Mouse (Mus musculus) regulatory T cell (primary cell): ENCODE measurements around the gene Mymk.

ENCODE experiments used
- in situ Hi-C: fragments of 300-600 bp; cut with MboI, MseI; formaldehyde crosslinking; loops from one replicate; pipeline ENCODE4 v1.15.1; 2025; ENCODE audit warnings: high pct_unique_total_duplicates

Mymk gene

GRCm38 (mm10) chr2:27079152-27079584 lies 7.2 kb upstream of the Mymk start, which contains the start of gene Adamtsl2:
TSS of gene Adamtsl2 (plus strand) at chr2:27079379.
- in situ Hi-C loops: loop anchor here (10.0 kb wide), 1 partner anchor 156 kb away; no protein-coding TSS in a partner anchor

GRCm38 (mm10) chr2:27078312-27078711 lies 6.3 kb upstream of the Mymk start:
- in situ Hi-C loops: loop anchor here (10.0 kb wide), 1 partner anchor 156 kb away; no protein-coding TSS in a partner anchor

GRCm38 (mm10) chr2:27077655-27078244 lies 5.8 kb upstream of the Mymk start:
- in situ Hi-C loops: loop anchor here (10.0 kb wide), 1 partner anchor 157 kb away; no protein-coding TSS in a partner anchor

- in situ Hi-C loops: loop anchor here (10.0 kb wide), 1 partner anchor 159 kb away; no protein-coding TSS in a partner anchor
These were observed 3.5 kb upstream of the Mymk start for GRCm38 (mm10) chr2:27075485-27075884.

GRCm38 (mm10) chr2:27074804-27075203 lies 2.8 kb upstream of the Mymk start:
- in situ Hi-C loops: loop anchor here (10.0 kb wide), 1 partner anchor 160 kb away; no protein-coding TSS in a partner anchor

- in situ Hi-C loops: loop anchor here (10.0 kb wide), 1 partner anchor 161 kb away; no protein-coding TSS in a partner anchor
These were observed 1.4 kb upstream of the Mymk start for GRCm38 (mm10) chr2:27073407-27073806.

GRCm38 (mm10) chr2:27071137-27071536 lies 842 bp downstream of the Mymk start:
- in situ Hi-C loops: loop anchor here (10.0 kb wide), 1 partner anchor 164 kb away; no protein-coding TSS in a partner anchor

GRCm38 (mm10) chr2:27070247-27070813 lies 1.6 kb downstream of the Mymk start:
- in situ Hi-C loops: loop anchor here (10.0 kb wide), 1 partner anchor 164 kb away; no protein-coding TSS in a partner anchor

- in situ Hi-C loops: loop anchor here (10.0 kb wide), 1 partner anchor 165 kb away; no protein-coding TSS in a partner anchor
These were observed 2.3 kb downstream of the Mymk start for GRCm38 (mm10) chr2:27069646-27070045.

- in situ Hi-C loops: no loop called here
These were observed 4.0 kb downstream of the Mymk start for GRCm38 (mm10) chr2:27067996-27068395.

GRCm38 (mm10) chr2:27067124-27067523 lies 4.9 kb downstream of the Mymk start:
- in situ Hi-C loops: no loop called here

- in situ Hi-C loops: no loop called here
These were observed 12.8 kb downstream of the Mymk start for GRCm38 (mm10) chr2:27059187-27059586.

- in situ Hi-C loops: no loop called here
These were observed 13.2 kb downstream of the Mymk start for GRCm38 (mm10) chr2:27058751-27059150.

GRCm38 (mm10) chr2:27058251-27058650 lies 13.7 kb downstream of the Mymk start:
- in situ Hi-C loops: no loop called here

- in situ Hi-C loops: no loop called here
These were observed 22.6 kb downstream of the Mymk start for GRCm38 (mm10) chr2:27049408-27049807.

- in situ Hi-C loops: no loop called here
These were observed 25.8 kb downstream of the Mymk start for GRCm38 (mm10) chr2:27045979-27046770.

GRCm38 (mm10) chr2:27044641-27045040 lies 27.3 kb downstream of the Mymk start:
- in situ Hi-C loops: loop anchor here (5.0 kb wide), 1 partner anchor 193 kb away; no protein-coding TSS in a partner anchor

- in situ Hi-C loops: loop anchor here (5.0 kb wide), 1 partner anchor 193 kb away; no protein-coding TSS in a partner anchor
These were observed 27.8 kb downstream of the Mymk start for GRCm38 (mm10) chr2:27044166-27044565.

GRCm38 (mm10) chr2:27043461-27043860 lies 28.5 kb downstream of the Mymk start:
- in situ Hi-C loops: loop anchor here (5.0 kb wide), 1 partner anchor 194 kb away; no protein-coding TSS in a partner anchor

- in situ Hi-C loops: loop anchor here (5.0 kb wide), 1 partner anchor 195 kb away; no protein-coding TSS in a partner anchor
These were observed 29.7 kb downstream of the Mymk start for GRCm38 (mm10) chr2:27042131-27042844.

- in situ Hi-C loops: loop anchor here (10.0 kb wide), 1 partner anchor 394 kb away; no protein-coding TSS in a partner anchor
These were observed 32.7 kb downstream of the Mymk start for GRCm38 (mm10) chr2:27039286-27039685.
